Mouse (Mus musculus): ENCODE data around the gene Olfr1393.
A peak's percentile ranks its signal among the peaks of the same experiment; 100 is the strongest.

DNA sequence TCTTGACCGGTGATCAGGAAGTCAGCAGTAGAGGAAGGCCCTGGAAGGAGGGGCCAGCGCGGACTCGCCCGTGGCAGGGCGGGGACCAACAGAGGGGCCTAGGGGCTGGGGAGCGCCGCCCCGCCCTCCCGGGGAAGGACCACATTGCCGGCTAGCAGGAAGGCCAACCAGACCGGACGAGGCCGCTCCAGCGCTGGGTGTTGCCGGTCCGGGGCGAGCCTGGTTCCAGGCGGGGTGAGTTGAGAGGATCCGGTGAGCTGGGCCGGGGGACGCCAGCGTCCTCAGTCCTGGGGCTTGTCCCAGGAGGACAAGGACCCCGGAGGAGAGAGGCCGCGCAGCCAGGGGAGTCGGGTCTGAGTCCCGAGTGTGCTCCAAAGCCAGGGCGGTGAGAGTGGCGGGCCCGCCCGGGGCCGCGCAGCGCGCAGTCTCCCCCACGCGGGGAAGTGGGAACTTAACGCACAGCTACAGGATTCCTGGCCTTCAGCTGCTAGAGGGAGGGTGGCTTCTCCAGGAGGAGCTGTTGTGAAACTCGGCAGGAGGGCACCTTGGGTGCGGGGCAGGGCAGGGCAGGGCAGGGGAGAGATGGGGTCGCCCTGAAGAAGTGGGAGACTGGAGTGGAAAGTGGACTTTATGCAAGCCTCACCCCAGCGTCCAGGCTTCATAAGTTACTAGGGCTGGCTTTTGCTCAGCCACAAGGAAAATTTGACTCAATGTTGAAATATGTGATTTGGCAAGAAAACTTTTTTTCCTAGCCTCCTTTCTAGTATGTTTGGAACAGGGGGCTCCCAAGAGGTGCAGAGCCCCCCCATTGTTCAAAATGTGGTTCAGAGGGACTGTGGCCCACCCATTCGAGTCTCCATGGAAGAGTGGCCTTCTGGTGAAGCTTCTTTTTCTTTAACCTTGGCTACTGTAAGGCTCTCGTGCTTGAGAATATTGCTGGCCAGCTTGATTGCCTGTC is 27.4 kb upstream of the Olfr1393 start:
- peak; percentile 86 for TF ChIP-seq POLR2A (IDR thresholded peaks at IDR 0.05; ENCODE audit: low read depth, low read length)
- TF ChIP-seq CTCF (conservative IDR thresholded peaks at IDR 0.05; ENCODE audit: insufficient read depth, insufficient read length, low read depth, low read length) = peak; percentile 26; the same call in 1 of the 2 replicates

Data from kidney, adult 2 months (tissue).